Mouse (Mus musculus) left cerebral cortex, adult 2 months (tissue): ENCODE measurements around the gene Nabp2. TPM values are rescaled to one million over a fixed set of nuclear protein-coding genes. Genes with fewer than 3 reads are reported as not detected.

ENCODE experiments used
- DNase-seq, 2 experiments: peaks; one replicate each; pipeline ENCODE4 v3.0.0; 2021 to 2022; ENCODE audit warnings: low spot score in 2 of 2, mixed read lengths in 1 of 2; ENCODE audit errors: extremely low spot score in 1 of 2
- H3K27ac ChIP-seq: fragments of 200-600 bp; 2 replicates; pipeline ENCODE4 v1.8.1; 2022
- H3K4me3 ChIP-seq: fragments of 200-600 bp; 2 replicates; pipeline ENCODE4 v1.8.1; 2022
- CTCF ChIP-seq: fragments of 200-600 bp; IDR thresholded peaks from 2 replicates; pipeline ENCODE4 v1.8.1; 2022; ENCODE audit warnings: antibody characterized with exemption, mild to moderate bottlenecking, moderate library complexity
- intact Hi-C: fragments of 180-260 bp; cut with DNase I; formaldehyde crosslinking; loops from one replicate; pipeline ENCODE4 v1.15.1; 2025
- total RNA-seq, 2 experiments: library from RNA; stranded (reverse); gene quantifications; 2 replicates each; pipeline ENCODE4 v1.2.3; 2021

Nabp2 gene
- total RNA-seq, 2 experiments from 2014 or later: 87.0 to 91.1 TPM

DNA sequence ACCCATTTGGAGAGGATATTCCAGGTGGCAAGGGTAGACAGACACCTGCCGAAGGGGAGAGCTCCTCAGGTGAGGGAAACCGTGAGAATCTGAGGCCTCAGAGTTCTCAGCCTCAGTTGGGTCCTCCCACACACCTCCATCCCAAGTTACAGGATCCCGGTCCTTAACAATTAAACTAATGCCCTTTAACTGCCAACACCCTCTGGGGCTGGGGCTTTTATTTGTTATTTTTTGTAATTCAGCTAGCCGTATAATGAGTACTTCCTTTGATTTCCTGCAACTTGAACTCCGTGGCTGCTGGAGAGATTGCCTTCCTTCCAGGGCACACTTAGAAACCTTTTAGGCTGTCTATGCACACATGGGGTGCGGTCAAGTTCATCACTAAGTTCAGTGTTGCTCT is 33.1 kb upstream of the Nabp2 start:
- intact Hi-C loops: no loop called here
- no peak for DNase-seq
- no peak for TF ChIP-seq CTCF
- H3K4me3 ChIP-seq: no peak overlapping the region
- no peak overlapping the region for H3K27ac ChIP-seq

DNA sequence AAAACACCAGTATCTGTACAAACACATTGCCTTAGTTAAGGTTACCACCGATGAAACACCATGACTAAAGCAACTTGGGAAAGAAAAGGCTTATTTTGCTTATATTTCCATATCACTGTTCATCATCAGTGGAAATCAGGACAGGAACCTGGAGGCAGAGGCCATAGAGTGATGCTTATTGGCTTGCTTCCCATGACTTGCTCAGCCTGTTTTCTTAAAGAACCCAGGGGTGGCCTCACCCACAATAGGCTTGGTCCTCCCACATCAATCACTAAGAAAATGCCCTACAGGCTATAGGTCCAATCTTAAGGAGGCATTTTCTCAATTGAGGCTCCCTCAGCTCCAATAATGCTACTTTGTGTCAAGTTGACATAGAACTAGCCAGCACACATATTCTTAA is 31.4 kb upstream of the Nabp2 start:
- no peak for TF ChIP-seq CTCF
- no peak overlapping the region for H3K4me3 ChIP-seq
- no peak overlapping the region for H3K27ac ChIP-seq
- DNase-seq: no peak
- intact Hi-C loops: no loop called here

DNA sequence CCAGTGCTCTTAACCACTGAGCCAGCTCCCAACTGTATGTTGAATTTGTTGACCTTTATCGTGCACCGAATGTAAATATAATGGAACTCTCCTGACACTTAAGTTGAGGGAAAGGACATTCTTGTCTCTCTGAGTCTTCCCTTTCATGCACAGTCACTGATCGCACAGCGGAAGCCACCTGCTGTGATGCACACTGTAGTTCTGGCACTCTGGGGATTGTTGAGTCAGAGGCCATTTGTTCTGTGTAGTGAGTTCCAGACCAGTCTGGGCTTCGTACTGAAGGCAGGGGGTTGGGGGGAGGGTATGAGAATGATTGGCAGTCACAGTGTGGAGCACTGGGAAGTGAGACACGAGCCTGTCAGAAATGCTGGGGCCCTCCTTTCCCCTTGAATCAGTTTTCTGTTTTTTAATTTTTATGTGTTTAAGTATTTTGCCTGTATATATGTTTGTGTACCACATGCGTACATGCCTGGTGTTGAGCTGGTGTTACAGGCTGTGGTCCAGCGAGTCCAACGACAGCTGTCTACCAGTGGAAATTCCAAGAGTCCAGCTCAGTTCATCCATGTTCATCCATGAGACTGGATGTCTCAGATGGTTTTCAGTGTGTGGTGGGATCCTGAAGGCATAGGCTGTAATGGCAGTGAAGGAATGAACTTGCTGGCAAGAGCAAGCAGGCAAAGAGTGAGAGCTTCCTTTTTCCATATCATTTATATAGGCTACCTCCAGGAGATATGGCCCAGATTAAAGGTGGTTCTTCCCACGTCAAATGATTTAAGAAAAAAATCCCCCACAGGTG is 30.2 kb upstream of the Nabp2 start:
- no peak overlapping the region for H3K4me3 ChIP-seq
- TF ChIP-seq CTCF: no peak
- DNase-seq: no peak
- intact Hi-C loops: no loop called here
- no peak overlapping the region for H3K27ac ChIP-seq

DNA sequence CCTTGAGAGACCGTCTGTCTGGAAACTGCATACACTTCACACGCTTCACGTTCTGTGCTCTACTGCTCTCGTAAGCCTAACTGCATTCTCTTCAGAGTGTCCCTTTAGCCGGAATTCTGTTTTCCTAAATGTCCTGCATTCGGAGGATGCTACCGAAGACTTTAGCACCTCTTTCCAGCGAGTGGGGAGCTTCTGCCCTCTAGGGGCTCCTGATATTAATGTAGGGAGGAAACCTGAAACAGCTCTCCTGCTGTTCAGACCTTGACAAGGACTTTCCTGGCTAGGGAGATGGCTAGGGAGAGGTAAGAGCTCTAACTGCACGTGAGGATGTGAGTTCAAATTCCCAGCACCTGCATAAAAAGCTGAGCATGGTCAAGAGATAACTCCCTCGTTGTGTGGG is 29.1 kb upstream of the Nabp2 start:
- intact Hi-C loops: no loop called here
- DNase-seq: no peak
- Histone ChIP-seq H3K27ac (no peak overlapping the region), H3K4me3 (no peak overlapping the region)
- TF ChIP-seq CTCF: peak; percentile 48

DNA sequence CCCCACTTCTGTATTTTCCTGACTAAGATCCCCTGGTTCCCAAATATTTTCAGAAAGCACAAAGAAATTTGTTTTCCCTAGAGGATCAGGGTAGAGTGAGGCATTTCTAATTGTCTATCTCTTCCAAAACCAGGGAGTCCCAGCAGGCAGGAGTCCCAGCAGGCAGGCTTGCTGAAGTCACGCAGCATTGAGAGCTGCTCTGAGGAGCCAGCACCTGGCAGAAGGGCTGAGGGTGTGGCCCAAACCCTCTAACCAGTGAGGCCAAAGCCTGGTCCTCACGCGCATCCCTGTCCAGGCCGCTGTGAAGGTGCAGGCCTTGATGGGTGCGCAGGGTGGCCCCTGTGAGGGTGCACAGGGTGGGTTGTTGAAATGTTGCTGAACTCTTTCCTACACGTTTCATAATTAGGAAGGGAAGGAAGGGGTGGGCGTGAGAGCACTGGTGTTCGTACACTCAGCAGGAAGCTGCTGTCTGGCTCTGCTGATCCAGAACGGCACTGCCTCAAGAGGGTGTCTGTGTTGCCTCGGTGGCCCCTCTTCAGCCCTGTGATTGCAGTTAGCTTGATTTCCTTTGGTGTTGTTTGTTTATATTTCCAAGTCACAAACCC is 27.5 kb upstream of the Nabp2 start:
- intact Hi-C loops: no loop called here
- Histone ChIP-seq H3K4me3 (no peak overlapping the region), H3K27ac (peak overlapping the region; percentile 77)
- TF ChIP-seq CTCF: no peak
- DNase-seq: peak; percentile 13 to 22

DNA sequence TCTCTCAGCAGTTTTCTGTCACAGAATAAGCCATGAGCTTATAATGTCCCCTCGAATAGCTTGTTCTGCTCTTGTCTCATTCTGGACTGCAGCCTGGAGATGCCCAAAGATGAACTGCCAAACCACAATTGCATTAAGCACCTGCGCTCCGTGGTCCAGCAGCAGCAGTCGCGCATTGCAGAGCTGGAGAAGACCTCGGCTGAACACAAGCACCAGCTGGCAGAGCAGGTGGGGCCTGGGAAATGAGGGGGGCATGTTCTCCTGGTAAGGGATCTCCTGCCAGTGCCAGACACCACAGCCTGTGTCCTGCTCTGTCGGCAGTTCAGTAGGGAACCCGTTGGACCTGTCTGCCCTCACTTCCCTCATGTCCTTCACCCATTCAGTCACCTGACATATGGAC is 25.1 kb upstream of the Nabp2 start:
- intact Hi-C loops: no loop called here
- no peak overlapping the region for H3K4me3 ChIP-seq
- DNase-seq: no peak
- H3K27ac ChIP-seq: no peak overlapping the region
- no peak for TF ChIP-seq CTCF

DNA sequence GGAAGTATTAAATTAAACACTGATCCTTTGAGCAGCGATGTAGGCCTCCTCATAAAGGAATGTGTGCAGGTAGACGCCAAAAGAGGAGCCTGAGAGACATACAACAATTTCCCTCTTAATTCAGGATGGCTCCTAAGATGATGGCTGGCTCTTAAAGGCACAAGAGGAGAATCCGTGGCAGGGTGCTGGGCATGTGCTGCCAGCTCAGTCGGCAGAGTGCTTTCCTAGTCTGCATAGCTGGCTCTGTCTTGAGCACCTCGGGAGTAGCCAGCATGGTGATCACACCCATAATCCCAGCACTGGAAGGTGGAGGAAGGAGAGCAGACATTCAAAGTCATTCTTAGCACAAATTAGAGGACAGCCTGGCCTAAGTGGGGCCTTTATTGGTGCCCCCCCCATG is 24.6 kb upstream of the Nabp2 start:
- DNase-seq: no peak
- TF ChIP-seq CTCF: no peak
- intact Hi-C loops: no loop called here
- H3K27ac ChIP-seq: peak overlapping the region; percentile 28; the same call in 1 of the 2 replicates
- H3K4me3 ChIP-seq: no peak overlapping the region

DNA sequence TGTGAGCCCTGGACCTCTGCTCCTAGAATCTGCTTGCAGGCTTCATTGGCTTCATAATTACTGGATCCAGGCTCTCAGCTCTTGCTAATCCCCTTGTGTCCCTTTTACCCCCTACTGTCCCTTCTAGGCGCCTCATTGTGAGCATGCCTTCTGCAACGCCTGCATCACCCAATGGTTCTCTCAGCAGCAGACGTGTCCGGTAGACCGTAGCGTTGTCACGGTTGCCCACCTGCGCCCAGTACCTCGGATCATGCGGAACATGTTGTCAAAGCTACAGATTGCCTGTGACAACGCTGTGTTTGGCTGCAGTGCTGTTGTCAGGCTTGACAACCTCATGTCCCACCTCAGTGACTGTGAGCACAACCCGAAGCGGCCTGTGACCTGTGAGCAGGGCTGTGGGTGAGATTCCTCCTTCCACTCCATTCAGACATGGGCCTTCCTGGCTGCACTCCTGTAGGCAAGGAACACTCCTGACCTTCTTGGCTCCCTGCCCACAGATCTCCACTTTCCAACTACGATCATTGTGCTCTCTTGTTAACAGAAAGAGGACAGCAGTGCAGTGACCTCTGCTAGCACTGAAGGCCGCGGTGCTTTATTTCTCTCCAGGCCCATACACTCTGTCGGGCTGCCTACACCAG is 24.0 kb upstream of the Nabp2 start:
- intact Hi-C loops: no loop called here
- Histone ChIP-seq H3K27ac (peak overlapping the region; percentile 28; the same call in 1 of the 2 replicates), H3K4me3 (no peak overlapping the region)
- TF ChIP-seq CTCF: no peak
- peak in 1 of 2 experiments; percentile 24 for DNase-seq

DNA sequence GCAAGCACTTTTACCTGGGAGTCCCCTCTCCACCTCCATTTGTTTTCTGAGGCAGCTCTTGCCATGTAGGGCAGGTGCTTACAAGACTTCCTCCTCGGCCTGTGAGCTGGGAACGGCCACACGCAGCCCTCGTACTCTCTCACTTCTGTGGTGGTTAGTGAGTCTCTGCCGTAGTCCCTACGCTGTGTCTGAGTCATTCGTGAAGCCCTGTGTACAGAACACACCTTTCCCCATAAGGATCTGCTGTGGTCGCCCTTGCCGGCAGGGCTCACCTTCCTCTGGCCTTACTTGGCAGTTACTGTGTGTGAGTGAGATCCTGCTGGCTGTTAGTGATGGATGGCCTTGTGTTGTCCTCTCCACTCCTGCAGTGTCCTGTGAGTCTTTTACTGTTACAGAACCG is 23.4 kb upstream of the Nabp2 start:
- Histone ChIP-seq H3K27ac (no peak overlapping the region; the same call in 1 of the 2 replicates), H3K4me3 (no peak overlapping the region)
- DNase-seq: no peak
- TF ChIP-seq CTCF: no peak
- intact Hi-C loops: no loop called here

DNA sequence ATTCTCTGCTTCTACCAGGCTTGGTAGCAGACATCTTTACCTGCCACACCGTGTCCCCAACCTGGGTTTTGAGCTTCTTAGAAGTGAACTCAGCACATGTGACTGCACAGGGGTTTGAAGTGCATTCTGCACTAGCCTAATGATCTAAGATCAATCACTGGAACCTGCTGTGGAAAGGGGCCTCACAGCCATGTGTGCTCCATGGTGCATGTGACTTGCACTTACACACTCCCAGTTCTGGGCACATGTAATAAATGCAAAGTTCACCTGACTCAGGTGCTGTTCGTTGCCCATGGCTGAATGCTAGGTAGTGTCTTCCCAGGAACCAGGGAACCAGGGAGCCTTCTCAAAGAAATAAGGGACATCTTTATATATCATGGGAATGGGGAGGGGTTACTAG is 22.1 kb upstream of the Nabp2 start:
- intact Hi-C loops: no loop called here
- no peak for DNase-seq
- no peak for TF ChIP-seq CTCF
- Histone ChIP-seq H3K4me3 (no peak overlapping the region), H3K27ac (no peak overlapping the region)

DNA sequence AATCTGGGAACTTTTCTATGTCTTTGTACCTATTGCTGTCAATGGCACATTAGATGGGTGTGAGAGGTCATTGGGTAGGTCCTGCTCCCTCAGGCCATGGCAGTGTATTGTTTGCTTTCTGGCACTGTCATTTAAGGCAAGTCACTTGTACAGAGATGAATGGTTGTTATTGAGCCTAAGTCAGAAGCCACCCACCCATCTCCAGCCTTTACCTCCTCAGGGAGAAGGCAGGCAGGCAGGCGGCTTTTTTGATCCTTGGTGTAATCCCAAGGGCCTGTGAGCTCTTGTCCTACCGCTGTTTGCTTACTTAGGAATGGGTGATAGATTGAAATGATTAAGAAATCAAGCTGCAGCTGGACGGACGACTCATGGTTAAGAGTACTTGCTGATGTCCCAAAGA is 18.2 kb upstream of the Nabp2 start:
- DNase-seq: no peak
- no peak for TF ChIP-seq CTCF
- Histone ChIP-seq H3K4me3 (no peak overlapping the region), H3K27ac (no peak overlapping the region)
- intact Hi-C loops: no loop called here

DNA sequence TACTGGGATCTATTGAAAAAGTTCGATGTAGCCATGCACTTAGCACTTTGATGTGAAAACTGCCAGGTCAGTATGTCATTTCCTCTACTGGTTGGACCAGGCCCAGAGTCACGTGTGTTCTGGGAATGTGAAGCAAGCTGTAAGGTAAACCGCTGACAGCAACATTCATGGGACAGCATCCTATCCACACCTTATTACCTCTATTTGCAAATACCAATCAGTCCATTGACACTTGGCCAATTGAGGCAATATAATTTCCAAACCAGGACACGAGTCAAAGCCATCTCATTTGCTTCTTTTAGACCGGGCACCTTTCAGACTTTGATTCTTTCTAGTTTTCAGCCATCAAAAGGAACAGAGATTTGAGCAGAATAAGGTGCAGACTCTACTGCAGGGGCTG is 17.8 kb upstream of the Nabp2 start:
- no peak for TF ChIP-seq CTCF
- H3K4me3 ChIP-seq: no peak overlapping the region
- no peak for DNase-seq
- no peak overlapping the region for H3K27ac ChIP-seq
- intact Hi-C loops: no loop called here
